Mouse (Mus musculus): ENCODE data around the gene Mlana. TPM values are rescaled to one million over a fixed set of nuclear protein-coding genes. Genes with fewer than 3 reads are reported as not detected.

Gene Mlana
- polyA plus RNA-seq, 1 experiment from 2014 or later = not detected

- H3K36me3 ChIP-seq = peaks cover 26% of the 10 kb centered on the region
- no peak overlapping the region for H3K4me2 ChIP-seq (replicated peaks)
- H3K4me1 ChIP-seq = no peaks in the 10 kb centered on the region
- no peak overlapping the region for H3K4me3 ChIP-seq
- ATAC-seq (ENCODE audit: low FRiP score, low read depth) = no peak
- no peak overlapping the region for H3K9ac ChIP-seq
- 90% methylated on average over 4 of the region's 4 CpGs for WGBS
- no peaks in the 10 kb centered on the region for H3K9me3 ChIP-seq
- H3K27me3 ChIP-seq (replicated peaks) = no peaks in the 10 kb centered on the region
- no peak overlapping the region for H3K27ac ChIP-seq
These were observed 15.8 kb downstream of the Mlana start for GRCm38 (mm10) chr19:29713451-29713850.

GRCm38 (mm10) chr19:29717854-29718253 lies 20.2 kb downstream of the Mlana start:
- H3K27ac ChIP-seq = no peak overlapping the region
- H3K36me3 ChIP-seq = peaks cover 37% of the 10 kb centered on the region
- no peaks in the 10 kb centered on the region for H3K4me1 ChIP-seq
- no peaks in the 10 kb centered on the region for H3K27me3 ChIP-seq (replicated peaks)
- H3K9ac ChIP-seq = no peak overlapping the region
- ATAC-seq (ENCODE audit: low FRiP score, low read depth) = no peak
- 93% methylated on average over 3 of the region's 3 CpGs for WGBS
- H3K4me3 ChIP-seq = no peak overlapping the region
- no peaks in the 10 kb centered on the region for H3K9me3 ChIP-seq
- H3K4me2 ChIP-seq (replicated peaks) = no peak overlapping the region

DNA sequence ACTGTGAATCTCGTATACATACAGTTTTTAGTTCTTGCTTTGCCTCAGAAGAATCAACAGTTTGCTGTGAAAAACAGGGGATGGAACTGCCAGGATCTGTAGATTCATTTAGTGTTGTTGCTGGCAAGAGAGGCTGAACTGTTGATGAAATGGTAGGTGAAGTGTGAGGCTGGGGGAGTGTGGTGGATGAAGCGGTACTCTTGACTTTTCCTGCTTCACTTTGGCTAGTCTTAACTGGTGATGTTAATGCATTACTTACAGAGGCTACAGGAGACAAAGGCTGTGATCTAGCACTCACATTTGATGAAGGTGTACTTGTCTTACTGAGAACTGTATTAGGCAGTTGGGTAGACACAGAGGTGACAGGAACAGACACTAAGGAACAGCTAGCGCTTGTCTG lies 20.9 kb downstream of the Mlana start:
- ATAC-seq (ENCODE audit: low FRiP score, low read depth) = no peak
- H3K4me1 ChIP-seq = no peaks in the 10 kb centered on the region
- H3K9ac ChIP-seq = no peak overlapping the region
- H3K36me3 ChIP-seq = peaks cover 37% of the 10 kb centered on the region
- H3K9me3 ChIP-seq = no peaks in the 10 kb centered on the region
- H3K4me3 ChIP-seq = no peak overlapping the region
- H3K4me2 ChIP-seq (replicated peaks) = no peak overlapping the region
- 95% methylated on average over 3 of the region's 3 CpGs for WGBS
- H3K27me3 ChIP-seq (replicated peaks) = no peaks in the 10 kb centered on the region
- H3K27ac ChIP-seq = no peak overlapping the region

DNA sequence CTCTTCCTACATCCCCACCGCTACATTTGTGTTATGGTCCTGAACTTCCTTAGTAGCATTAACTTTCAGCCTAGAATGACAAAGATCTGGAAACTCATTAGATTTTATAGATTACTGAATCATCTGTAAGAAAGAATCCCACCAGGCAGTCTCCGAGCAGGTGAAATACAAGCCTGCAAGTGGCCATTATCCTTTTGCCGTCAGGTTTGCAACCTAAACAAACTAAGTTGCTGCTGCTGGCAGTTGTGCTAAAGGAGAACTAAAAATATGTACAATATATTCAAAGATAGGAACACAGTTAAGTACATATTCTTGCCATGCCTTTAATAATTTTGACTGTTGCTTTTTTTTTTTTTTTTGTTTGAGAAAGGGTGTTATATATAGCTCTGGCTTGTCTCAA lies 37.8 kb downstream of the Mlana start:
- WGBS = 86% methylated on average over 3 of the region's 3 CpGs
- no peaks in the 10 kb centered on the region for H3K27me3 ChIP-seq (replicated peaks)
- no peaks in the 10 kb centered on the region for H3K36me3 ChIP-seq
- H3K4me1 ChIP-seq = no peaks in the 10 kb centered on the region
- no peaks in the 10 kb centered on the region for H3K9me3 ChIP-seq
- no peak overlapping the region for H3K27ac ChIP-seq
- no peak overlapping the region for H3K9ac ChIP-seq
- ATAC-seq (ENCODE audit: low FRiP score, low read depth) = no peak
- H3K4me3 ChIP-seq = no peak overlapping the region
- H3K4me2 ChIP-seq (replicated peaks) = no peak overlapping the region

DNA sequence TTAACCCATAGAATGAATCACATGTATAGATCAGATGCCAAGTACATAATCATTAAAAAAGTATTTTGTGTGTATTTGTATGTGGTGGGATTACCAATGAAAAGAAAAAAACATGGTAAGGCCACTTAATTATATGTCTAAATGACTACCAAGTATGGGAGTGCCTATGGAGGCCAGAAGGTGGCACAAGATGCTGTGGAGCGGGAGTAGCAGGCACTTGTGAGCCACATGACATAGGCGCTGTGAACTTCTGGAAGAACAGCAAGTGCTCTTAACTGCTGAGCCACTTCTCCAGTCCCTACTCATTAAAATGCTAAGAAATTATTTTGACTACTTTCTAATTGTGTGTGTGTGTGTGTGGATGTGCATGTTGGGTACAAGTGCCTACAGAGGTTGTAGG lies 42.0 kb downstream of the Mlana start:
- 97% methylated on average over 2 of the region's 2 CpGs for WGBS
- H3K4me1 ChIP-seq = no peaks in the 10 kb centered on the region
- H3K27ac ChIP-seq = no peak overlapping the region
- no peak overlapping the region for H3K4me3 ChIP-seq
- no peak overlapping the region for H3K4me2 ChIP-seq (replicated peaks)
- no peaks in the 10 kb centered on the region for H3K27me3 ChIP-seq (replicated peaks)
- H3K36me3 ChIP-seq = no peaks in the 10 kb centered on the region
- H3K9ac ChIP-seq = no peak overlapping the region
- ATAC-seq (ENCODE audit: low FRiP score, low read depth) = no peak
- H3K9me3 ChIP-seq = no peaks in the 10 kb centered on the region

DNA sequence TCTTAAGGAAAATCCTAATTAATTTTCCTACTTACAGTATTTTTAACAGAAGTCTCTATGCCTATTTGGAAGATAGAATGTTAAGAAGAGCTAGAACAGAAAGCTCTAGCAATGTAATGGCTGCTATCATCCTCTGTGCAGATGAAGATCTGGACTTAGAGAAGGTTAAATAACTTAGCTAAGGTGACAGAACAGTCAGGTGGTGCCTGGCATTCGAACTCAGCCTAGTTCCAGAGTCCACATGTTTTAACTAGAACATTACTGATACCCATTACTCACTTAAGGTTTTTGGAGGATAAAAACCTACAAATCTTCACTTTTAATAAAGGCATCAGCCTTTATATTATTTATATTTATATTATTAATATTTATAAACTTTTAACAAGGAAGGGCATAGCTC lies 43.0 kb downstream of the Mlana start:
- Histone ChIP-seq H3K9ac (no peak overlapping the region), H3K4me3 (no peak overlapping the region), H3K9me3 (no peaks in the 10 kb centered on the region), H3K27me3 (replicated peaks) (no peaks in the 10 kb centered on the region), H3K36me3 (no peaks in the 10 kb centered on the region), H3K4me2 (replicated peaks) (no peak overlapping the region), H3K27ac (no peak overlapping the region), H3K4me1 (no peaks in the 10 kb centered on the region)
- 88% methylated on average over 1 of the region's 1 CpGs for WGBS
- ATAC-seq (ENCODE audit: low FRiP score, low read depth) = no peak

GRCm38 (mm10) chr19:29743531-29743930 lies 45.9 kb downstream of the Mlana start:
- Histone ChIP-seq H3K9me3 (no peaks in the 10 kb centered on the region), H3K36me3 (no peaks in the 10 kb centered on the region), H3K27me3 (replicated peaks) (no peaks in the 10 kb centered on the region), H3K4me3 (no peak overlapping the region), H3K4me2 (replicated peaks) (no peak overlapping the region), H3K27ac (no peak overlapping the region), H3K4me1 (no peaks in the 10 kb centered on the region), H3K9ac (no peak overlapping the region)
- WGBS = 87% methylated on average over 5 of the region's 5 CpGs
- no peak for ATAC-seq (ENCODE audit: low FRiP score, low read depth)

DNA sequence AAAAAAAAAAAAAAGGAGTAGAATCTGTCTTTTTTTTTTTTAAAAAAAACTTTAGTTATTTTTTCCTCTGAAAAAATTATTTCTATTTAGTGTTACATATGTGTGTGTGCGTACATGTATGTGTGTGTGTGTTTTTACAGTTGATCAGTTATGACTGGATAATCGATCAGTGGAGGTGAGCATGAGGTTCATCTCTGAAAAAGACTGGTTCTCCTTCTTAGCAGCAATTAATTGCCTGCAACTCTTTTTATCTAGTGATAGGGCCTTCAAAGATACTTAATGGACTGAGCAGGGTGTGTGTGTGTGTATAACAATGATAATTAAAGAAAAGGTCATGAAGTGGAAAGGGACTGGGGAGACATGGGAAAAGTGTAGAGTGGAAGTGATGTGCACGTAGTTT lies 53.4 kb downstream of the Mlana start:
- Histone ChIP-seq H3K4me3 (no peak overlapping the region), H3K27me3 (replicated peaks) (no peaks in the 10 kb centered on the region), H3K4me1 (no peaks in the 10 kb centered on the region), H3K9ac (no peak overlapping the region), H3K9me3 (no peaks in the 10 kb centered on the region), H3K4me2 (replicated peaks) (no peak overlapping the region), H3K27ac (no peak overlapping the region), H3K36me3 (no peaks in the 10 kb centered on the region)
- 95% methylated on average over 3 of the region's 3 CpGs for WGBS
- ATAC-seq (ENCODE audit: low FRiP score, low read depth) = no peak

GRCm38 (mm10) chr19:29753939-29754338 lies 56.3 kb downstream of the Mlana start:
- no peak overlapping the region for H3K4me3 ChIP-seq
- no peaks in the 10 kb centered on the region for H3K27me3 ChIP-seq (replicated peaks)
- H3K27ac ChIP-seq = no peak overlapping the region
- H3K9me3 ChIP-seq = no peaks in the 10 kb centered on the region
- no peak overlapping the region for H3K9ac ChIP-seq
- no peaks in the 10 kb centered on the region for H3K4me1 ChIP-seq
- no peaks in the 10 kb centered on the region for H3K36me3 ChIP-seq
- 91% methylated on average over 2 of the region's 2 CpGs for WGBS
- no peak for ATAC-seq (ENCODE audit: low FRiP score, low read depth)
- H3K4me2 ChIP-seq (replicated peaks) = no peak overlapping the region

Other genes starting within 250 kb of the Mlana start
- 15.1 and 15.6 TPM in 2 replicates for gene Ric1, start 175.5 kb upstream of the Mlana start, polyA plus RNA-seq (2016; fragmentation: Nextera tagmentation; extraction: Ambion mirVana)
- 14.3 and 15.6 TPM in 2 replicates for gene Ermp1, start 49.4 kb upstream of the Mlana start, polyA plus RNA-seq (2016; fragmentation: Nextera tagmentation; extraction: Ambion mirVana)
- 7.4 and 8.3 TPM in 2 replicates for gene 9930021J03Rik, start 108.2 kb downstream of the Mlana start, polyA plus RNA-seq (2016; fragmentation: Nextera tagmentation; extraction: Ambion mirVana)
- 41.8 and 41.9 TPM in 2 replicates for gene Ranbp6, start 115.2 kb downstream of the Mlana start, polyA plus RNA-seq (2016; fragmentation: Nextera tagmentation; extraction: Ambion mirVana)
- 1.0 TPM in 2 replicates for gene Il33, start 227.3 kb downstream of the Mlana start, polyA plus RNA-seq (2016; fragmentation: Nextera tagmentation; extraction: Ambion mirVana)

Measured in neural tube, embryonic 12.5 days (tissue).